Mouse (Mus musculus): ENCODE data around the gene Fam177a.
"Not testable (repeated sequence)": the region's sequence is repeated elsewhere in the genome, so short reads cannot be mapped to it uniquely, and the experiment has no call there.

The Fam177a gene

DNA sequence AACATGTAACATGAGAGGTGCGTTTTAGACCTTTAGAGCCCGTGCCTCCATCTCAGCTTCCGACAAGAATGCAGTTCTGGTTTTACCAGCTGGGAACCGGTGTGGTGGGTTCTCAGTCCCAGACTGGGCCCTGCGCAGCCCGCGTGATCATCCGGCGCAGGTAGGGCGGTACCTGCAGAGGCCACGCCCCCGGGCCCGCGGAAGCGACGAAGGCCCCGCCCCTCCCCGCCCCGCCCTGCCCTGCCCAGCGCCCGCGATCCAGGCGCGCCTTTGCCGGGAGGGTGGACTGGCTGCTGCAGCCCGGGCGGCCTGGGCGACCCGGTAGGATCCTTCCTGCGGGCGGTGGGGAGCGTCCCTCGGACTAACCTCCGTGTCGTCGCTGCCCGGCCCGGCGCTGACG lies at the start of gene Fam177a:
Fam177a (plus strand) TSS at position 228 of the 400 bp plus-strand sequence.
- DNase-seq = not testable (repeated sequence)

DNA sequence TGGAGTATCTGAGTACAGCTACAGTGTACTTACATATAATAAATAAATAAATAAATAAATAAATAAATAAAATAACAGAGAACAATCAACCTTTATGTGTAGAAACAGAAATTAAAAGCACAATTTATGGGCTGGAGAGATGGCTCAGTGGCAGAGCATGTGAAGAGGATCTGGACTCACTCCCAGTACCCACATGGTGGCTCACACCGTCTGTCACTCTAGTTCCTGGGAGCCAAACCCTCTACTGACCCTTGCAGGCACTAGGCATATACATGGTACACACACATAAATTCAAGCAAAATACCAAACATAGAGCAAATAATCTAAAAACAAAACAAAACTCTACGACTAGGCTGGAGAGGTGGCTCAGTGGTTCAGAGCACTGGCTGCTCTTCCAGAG lies 49.0 kb upstream of the Fam177a start:
- DNase-seq = no peak

DNA sequence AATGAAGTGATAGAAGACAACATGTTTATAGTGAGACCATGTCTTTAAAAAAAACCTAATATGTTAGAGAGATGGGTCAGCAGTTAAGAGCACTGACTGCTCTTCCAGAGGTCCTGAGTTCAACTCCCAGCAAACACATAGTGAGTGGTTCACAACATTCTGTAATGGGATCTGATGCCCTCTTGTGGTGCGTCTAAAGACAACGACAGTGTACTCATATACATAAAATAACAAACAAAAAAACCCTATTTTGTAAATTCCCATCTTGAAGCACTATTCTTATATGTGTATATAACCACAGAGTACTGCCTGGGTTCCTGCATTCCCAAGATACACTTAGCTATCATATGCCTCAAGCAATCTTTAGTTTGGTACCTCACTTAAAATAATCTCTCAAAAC lies 45.6 kb upstream of the Fam177a start:
- DNase-seq = not testable (repeated sequence)

DNA sequence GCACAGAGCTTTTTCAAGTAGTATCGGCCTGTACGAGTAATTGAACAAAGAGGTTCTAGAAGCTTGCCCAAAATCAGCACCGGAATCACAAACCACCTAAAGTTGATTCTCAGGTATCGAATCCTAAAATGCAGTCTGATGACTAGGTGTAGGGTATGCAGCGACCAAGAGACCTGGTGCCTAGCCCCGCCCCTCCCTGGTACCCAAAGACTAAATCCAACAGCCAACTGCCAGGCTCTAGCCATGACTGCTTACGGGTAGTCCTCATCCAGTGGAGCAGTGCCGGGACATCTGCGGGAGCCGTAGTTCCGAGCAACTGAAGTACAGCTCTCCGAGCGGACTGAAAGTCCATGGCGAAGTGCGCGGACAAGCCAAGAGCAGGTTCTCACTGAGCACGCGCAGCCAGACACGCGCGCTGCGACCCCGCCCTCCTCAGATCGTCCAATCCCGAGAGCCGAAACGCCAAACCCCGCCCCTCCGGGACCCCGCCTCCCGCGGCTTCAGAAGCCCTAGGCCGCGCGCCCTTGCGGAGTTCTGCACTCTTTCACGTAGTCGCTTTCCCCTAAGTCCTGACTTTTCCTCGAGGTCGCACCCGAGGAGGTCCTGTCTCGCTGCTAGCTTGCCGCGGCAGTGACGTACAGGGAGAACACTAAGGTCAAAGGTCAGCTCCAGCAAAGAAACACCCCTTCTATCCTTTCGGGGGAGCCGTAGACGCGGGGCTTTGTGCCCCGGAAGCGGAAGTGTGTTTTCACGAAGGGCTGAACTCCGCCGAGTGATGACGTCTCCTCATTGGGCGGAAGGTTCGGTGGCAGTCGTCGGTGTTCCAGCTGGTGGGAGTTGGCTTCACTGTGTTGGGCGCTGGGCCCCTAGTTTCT lies 44.3 kb upstream of the Fam177a start, which contains the start of the genes 2700097O09Rik and Srp54a:
2700097O09Rik (minus strand) TSS at position 385 of the 875 bp plus-strand sequence.
Srp54a (plus strand) TSS at position 537 of the 875 bp plus-strand sequence.
- DNase-seq = peak; percentile 95

DNA sequence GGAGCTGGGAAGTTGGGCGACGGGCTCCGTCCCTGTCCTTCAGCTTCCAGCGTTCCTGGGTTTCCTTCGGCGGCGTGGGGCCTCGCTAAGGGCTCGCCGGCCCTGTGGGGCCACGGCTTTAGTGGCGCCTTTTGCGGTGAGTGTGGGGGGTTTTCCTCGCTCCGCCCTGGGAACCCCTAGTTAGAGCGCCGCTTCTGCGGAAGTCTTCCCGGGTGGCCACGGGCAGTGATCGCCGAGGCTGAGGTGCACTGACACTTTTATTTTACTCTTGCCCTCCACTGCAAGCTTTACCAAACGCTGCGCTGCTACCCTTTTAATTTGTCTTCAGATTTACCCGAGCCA lies 43.7 kb upstream of the Fam177a start:
- not testable (repeated sequence) for DNase-seq

DNA sequence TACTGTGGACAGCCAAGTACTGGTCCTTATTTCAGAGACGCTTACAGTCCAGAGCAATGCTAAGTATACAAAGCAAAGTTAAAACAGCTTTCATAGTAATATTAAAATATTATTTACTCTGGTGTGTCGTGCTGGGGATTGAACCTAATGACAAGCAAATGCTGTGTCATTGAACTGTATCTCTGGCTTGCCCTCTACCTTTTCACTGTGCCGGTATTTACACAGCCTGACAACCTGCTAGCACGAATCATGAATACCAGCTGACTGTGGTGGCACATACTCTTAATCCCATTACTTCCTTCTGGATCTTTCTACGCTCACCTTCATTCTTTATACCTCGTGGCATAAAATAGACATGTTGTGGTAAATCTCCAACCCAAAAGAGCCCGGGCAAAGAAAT lies 32.1 kb upstream of the Fam177a start:
- DNase-seq = not testable (repeated sequence)

DNA sequence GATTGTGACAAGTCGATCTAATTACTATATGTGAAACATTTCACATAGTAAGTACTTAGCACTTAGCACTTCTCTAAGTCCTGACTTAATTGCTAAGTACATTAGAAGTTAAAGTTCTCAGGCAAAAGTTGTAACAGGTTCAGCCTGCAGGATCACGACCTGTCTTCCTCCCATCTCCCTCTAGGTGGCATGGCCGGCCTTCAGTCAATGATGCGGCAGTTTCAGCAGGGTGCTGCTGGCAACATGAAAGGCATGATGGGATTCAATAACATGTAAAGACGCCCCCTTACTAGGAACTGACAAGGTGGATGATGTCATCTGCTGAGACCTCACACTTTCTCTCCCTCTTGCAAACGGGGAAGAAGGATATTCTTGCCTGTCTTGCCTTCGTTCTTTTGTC lies 11.7 kb upstream of the Fam177a start:
- not testable (repeated sequence) for DNase-seq

DNA sequence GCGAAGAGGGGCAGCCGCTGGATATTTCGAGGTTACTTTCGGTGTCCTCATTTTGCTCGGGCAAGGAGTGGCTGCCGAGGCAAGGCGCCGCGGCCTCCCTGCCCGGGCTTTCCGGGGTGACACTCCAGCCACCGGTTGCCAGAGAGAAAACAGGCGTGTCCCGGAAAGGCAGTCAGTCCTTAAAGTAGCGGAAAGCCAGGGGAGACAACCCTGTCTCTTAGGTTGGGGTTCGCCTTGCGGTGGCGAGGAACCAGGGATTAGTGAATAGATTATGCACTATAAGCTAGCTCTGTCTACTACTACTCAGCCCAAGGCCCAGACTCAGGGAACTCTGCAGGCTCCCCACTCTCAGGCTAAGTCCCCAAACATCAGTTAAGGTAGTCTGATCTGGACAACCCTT lies 462 bp downstream of the Fam177a start:
- DNase-seq = not testable (repeated sequence)

DNA sequence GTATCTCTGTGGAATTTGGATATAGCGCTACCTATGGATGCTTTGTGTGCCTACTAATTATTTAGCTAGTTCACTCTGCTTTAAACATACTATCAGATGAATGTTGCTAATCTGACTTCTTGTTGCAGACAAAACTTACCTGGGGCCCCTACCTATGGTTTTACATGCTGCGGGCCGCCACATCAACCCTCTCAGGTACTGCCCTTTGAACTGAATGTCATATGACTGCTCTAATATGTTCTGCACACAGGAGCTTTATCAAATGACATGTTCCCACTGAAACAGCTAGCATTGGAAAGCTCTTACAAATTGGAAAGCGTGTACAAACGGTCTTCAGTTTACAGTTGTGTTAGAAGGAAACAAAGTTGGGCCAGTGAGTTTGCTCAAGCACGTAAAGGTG lies 11.3 kb downstream of the Fam177a start:
- not testable (repeated sequence) for DNase-seq

DNA sequence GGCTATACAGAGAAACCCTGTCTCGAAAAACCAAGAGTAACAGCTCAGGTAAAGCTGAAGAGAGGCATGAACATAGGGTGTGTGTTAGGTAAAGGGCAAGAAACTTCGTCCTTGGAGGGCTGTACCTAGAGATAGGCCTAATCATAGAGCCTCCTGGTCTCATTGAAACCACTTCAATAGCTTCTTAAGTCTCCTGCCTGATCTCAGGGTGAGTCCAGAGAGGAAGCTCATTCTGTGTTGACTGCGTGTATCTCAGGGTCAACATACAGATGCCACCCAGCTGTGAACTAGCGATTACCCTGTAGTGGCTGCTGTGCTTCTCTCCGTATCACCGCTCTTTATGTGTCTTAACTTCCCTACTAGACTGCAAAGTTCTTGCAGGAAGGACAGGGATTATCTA lies 13.6 kb downstream of the Fam177a start:
- DNase-seq = not testable (repeated sequence)

DNA sequence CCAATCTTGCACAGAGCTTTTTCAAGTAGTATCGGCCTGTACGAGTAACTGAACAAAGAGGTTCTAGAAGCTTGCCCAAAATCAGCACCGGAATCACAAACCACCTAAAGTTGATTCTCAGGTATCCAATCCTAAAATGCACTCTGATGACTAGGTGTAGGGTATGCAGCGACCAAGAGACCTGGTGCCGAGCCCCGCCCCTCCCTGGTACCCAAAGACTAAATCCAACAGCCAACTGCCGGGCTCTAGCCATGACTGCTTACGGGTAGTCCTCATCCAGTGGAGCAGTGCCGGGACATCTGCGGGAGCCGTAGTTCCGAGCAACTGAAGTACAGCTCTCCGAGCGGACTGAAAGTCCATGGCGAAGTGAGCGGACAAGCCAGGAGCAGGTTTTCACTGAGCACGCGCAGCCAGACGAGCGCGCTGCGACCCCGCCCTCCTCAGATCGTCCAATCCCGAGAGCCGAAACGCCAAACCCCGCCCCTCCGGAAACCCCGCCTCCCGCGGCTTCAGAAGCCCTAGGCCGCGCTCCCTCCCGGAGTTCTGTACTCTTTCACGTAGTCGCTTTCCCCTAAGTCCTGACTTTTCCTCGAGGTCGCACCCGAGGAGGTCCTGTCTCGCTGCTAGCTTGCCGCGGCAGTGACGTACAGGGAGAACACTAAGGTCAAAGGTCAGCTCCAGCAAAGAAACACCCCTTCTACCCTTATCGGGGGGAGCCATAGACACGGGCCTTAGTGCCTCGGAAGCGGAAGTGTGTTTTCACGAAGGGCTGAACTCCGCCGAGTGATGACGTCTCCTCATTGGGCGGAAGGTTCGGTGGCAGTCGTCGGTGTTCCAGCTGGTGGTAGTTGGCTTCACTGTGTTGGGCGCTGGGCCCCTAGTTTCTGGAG lies 30.5 kb downstream of the Fam177a start, which contains the start of gene Srp54b:
Srp54b (plus strand) TSS at position 546 of the 890 bp plus-strand sequence.
- DNase-seq = not testable (repeated sequence)

DNA sequence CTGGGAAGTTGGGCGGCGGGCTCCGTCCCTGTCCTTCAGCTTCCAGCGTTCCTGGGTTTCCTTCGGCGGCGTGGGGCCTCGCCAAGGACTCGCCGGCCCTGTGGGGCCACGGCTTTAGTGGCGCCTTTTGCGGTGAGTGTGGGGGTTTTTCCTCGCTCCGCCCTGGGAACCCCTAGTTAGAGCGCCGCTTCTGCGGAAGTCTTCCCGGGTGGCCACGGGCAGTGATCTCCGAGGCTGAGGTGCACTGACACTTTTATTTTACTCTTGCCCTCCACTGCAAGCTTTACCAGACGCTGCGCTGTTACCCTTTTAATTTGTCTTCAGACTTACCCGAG lies 31.1 kb downstream of the Fam177a start:
- not testable (repeated sequence) for DNase-seq

DNA sequence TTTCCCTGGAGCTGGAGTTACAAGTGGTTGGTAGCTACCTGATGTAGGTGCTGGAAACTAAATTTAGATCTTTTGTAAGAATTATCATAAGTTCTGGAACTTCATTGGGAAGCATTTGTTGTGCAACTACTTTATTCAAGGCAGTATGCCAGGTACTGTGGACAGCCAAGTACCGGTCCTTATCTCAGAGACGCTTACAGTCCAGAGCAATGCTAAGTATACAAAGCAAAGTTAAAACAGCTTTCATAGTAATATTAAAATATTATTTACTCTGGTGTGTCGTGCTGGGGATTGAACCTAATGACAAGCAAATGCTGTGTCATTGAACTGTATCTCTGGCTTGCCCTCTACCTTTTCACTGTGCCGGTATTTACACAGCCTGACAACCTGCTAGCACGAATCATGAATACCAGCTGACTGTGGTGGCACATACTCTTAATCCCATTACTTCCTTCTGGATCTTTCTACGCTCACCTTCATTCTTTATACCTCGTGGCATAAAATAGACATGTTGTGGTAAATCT lies 42.8 kb downstream of the Fam177a start:
- not testable (repeated sequence) for DNase-seq

DNA sequence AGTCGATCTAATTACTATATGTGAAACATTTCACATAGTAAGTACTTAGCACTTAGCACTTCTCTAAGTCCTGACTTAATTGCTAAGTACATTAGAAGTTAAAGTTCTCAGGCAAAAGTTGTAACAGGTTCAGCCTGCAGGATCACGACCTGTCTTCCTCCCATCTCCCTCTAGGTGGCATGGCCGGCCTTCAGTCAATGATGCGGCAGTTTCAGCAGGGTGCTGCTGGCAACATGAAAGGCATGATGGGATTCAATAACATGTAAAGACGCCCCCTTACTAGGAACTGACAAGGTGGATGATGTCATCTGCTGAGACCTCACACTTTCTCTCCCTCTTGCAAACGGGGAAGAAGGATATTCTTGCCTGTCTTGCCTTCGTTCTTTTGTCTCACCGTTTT lies 63.4 kb downstream of the Fam177a start:
- not testable (repeated sequence) for DNase-seq

DNA sequence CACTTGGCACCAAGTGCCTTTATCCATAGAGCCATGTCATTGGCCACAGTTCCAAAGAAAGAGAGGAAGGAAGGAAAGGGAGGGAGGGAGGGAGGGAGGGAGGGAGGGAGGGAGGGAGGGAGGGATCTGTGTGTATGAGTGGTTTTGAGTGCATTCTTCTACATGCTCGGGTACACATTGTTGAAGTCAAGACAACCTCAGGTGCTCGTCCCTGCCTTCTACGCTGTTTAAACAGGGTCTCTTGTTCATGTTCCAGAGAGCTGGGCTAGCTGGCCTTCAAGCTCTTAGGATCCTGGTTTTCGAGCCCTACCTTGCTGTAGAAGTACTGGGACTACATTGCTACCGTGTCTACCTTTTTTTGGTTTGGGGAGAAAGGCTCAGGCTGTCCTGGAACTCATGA lies 64.9 kb downstream of the Fam177a start:
- DNase-seq = not testable (repeated sequence)

Data from kidney, adult 9 months (tissue).